Mouse (Mus musculus) embryonic fibroblast, embryonic 13.5 days (primary cell): ENCODE results near the gene Grn.

ENCODE experiments used
- CTCF ChIP-seq: IDR thresholded peaks from 2 replicates; pipeline ENCODE4 v1.5.1; 2011; ENCODE audit warnings: mild to moderate bottlenecking, control low read depth, low read length, moderate library complexity, borderline replicate concordance; ENCODE audit not compliant: insufficient read depth
- POLR2A ChIP-seq: IDR thresholded peaks from 2 replicates; pipeline ENCODE4 v1.6.1; 2011; ENCODE audit warnings: low read depth, mild to moderate bottlenecking, control low read depth, low read length, moderate library complexity

GRCm38 (mm10) chr11:102386121-102386520, 44.0 kb upstream of the Grn start:
- TF ChIP-seq POLR2A, result no peak
- no peak for TF ChIP-seq CTCF
